10 mouse cellular contexts compared by ENCODE assay signal in the genomic region with DNA sequence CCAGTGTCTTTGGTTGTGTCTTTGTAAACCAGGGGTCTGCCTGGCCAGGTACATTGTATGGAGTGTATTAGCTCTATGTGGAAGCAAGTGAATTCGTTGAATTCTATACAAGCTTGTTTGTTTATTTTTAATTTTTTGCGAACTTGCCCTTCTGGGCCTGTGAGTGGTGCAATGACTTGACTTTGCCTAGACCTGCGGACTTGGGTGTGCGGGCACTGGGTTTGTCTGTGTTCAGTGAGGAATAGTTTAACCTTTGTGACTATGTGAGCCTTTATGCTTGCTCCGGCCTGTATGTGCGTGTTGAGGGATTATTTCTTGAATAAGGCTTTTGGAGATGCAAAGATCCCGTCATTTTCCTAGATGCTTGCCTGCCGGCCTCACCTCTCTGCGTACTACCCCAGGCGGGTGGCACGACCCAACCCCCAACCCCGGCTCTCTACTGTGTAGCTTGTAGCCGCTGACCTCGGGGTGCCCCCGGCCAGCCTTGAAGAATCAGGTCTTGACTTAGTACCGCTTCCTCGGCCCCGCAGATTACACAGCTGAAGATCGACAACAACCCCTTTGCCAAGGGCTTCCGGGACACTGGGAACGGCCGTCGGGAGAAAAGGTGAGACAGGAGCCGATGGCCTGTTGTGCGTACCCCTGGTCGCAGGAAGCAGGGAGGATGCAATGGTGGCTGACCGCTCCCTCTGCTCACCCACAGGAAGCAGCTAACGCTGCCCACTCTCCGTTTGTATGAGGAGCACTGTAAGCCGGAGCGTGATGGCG. TPM values are rescaled to one million over a fixed set of nuclear protein-coding genes. Genes with fewer than 3 reads are reported as not detected.
DNase-seq lines count a peak whose midpoint lies in the region; ATAC-seq and TF ChIP-seq lines count a peak whose summit lies in the region.
"Had no signal": no experiment of that assay in that cellular context is flagged by ENCODE, and none has a peak within 500 bp of the region (broad histone marks: within the 10 kb centered on the region; RNA-seq: fewer than 3 reads in every experiment).

No protein-coding gene starts in this region.

- H3K27ac ChIP-seq in forebrain, embryonic 12.5 days: no peak overlapping the region
- no peak overlapping the region for H3K27ac ChIP-seq in forebrain, embryonic 15.5 days (replicated peaks)
- H3K27ac ChIP-seq in hindbrain, embryonic 15.5 days (replicated peaks): no peak overlapping the region
- no peak overlapping the region for H3K27ac ChIP-seq in liver, postnatal 0 days (ENCODE audit: low read depth)

- WGBS in forebrain, embryonic 12.5 days: 1% methylated on average over 32 of the region's 32 CpGs
- 2% methylated on average over 32 of the region's 32 CpGs for WGBS in forebrain, embryonic 15.5 days
- WGBS in hindbrain, embryonic 15.5 days: 2% methylated on average over 32 of the region's 32 CpGs
- 8% methylated on average over 32 of the region's 32 CpGs for WGBS in liver, postnatal 0 days (ENCODE audit: insufficient replicate concordance)

- TF ChIP-seq CTCF in liver, postnatal 0 days (IDR thresholded peaks at IDR 0.05; ENCODE audit: low read depth): no peak

- H3K9me3 ChIP-seq in forebrain, embryonic 12.5 days: no peaks in the 10 kb centered on the region
- H3K9me3 ChIP-seq in forebrain, embryonic 15.5 days: no peaks in the 10 kb centered on the region
- no peaks in the 10 kb centered on the region for H3K9me3 ChIP-seq in hindbrain, embryonic 15.5 days
- no peaks in the 10 kb centered on the region for H3K9me3 ChIP-seq in liver, postnatal 0 days (ENCODE audit: low read length)

- peaks cover 98% of the 10 kb centered on the region for H3K27me3 ChIP-seq in forebrain, embryonic 12.5 days
- peaks cover 87% of the 10 kb centered on the region for H3K27me3 ChIP-seq in forebrain, embryonic 15.5 days
- peaks cover 64% of the 10 kb centered on the region for H3K27me3 ChIP-seq in hindbrain, embryonic 15.5 days
- H3K27me3 ChIP-seq in liver, postnatal 0 days (ENCODE audit: insufficient read depth, low read length): peaks cover 96% of the 10 kb centered on the region

- DNase-seq in ZHBTc4 (ENCODE audit: low read depth, low spot score): peak; percentile 42
- no peak for DNase-seq in liver, postnatal 0 days
- DNase-seq in spleen, postnatal 14 days (ENCODE audit: low spot score in 2 of 2): no peak
- no peak for DNase-seq in layer of hippocampus, adult 18-20 months (ENCODE audit: low spot score in 2 of 2)
- no peak for DNase-seq in thymus, postnatal 36 days
- DNase-seq: cerebellum, adult 9-10 months had no signal

- peak overlapping the region; percentile 16 for H3K4me3 ChIP-seq in forebrain, embryonic 12.5 days (replicated peaks)
- H3K4me3 ChIP-seq in forebrain, embryonic 15.5 days: no peak overlapping the region; the same call in 1 of the 2 replicates
- H3K4me3 ChIP-seq in hindbrain, embryonic 15.5 days: peak overlapping the region; percentile 7; the same call in 1 of the 2 replicates
- peak overlapping the region; percentile 19; the same call in 1 of the 2 replicates for H3K4me3 ChIP-seq in liver, postnatal 0 days (ENCODE audit: low read depth, low read length)

- H3K9ac ChIP-seq in forebrain, embryonic 12.5 days: no peak overlapping the region
- H3K9ac ChIP-seq in forebrain, embryonic 15.5 days (replicated peaks): no peak overlapping the region
- no peak overlapping the region for H3K9ac ChIP-seq in hindbrain, embryonic 15.5 days
- H3K9ac ChIP-seq in liver, postnatal 0 days (replicated peaks): no peak overlapping the region

- H3K4me2 ChIP-seq in forebrain, embryonic 12.5 days: no peak overlapping the region
- no peak overlapping the region for H3K4me2 ChIP-seq in forebrain, embryonic 15.5 days (replicated peaks)
- H3K4me2 ChIP-seq in hindbrain, embryonic 15.5 days: no peak overlapping the region
- H3K4me2 ChIP-seq in liver, postnatal 0 days (ENCODE audit: low read depth, low read length): no peak overlapping the region; the same call in 1 of the 2 replicates

- no peak for ATAC-seq in forebrain, embryonic 12.5 days (ENCODE audit: low FRiP score)
- ATAC-seq in forebrain, embryonic 15.5 days (replicated peaks): no peak
- no peak for ATAC-seq in hindbrain, embryonic 15.5 days (ENCODE audit: low FRiP score, low read depth)
- ATAC-seq in liver, postnatal 0 days: no peak

- H3K36me3 ChIP-seq in forebrain, embryonic 12.5 days (replicated peaks): no peaks in the 10 kb centered on the region
- H3K36me3 ChIP-seq in forebrain, embryonic 15.5 days: no peaks in the 10 kb centered on the region
- H3K36me3 ChIP-seq in hindbrain, embryonic 15.5 days: no peaks in the 10 kb centered on the region
- no peaks in the 10 kb centered on the region for H3K36me3 ChIP-seq in liver, postnatal 0 days (replicated peaks; ENCODE audit: insufficient read depth, low read length)

- no peak for TF ChIP-seq EP300 in liver, postnatal 0 days (IDR thresholded peaks at IDR 0.05; ENCODE audit: low read depth)

- peaks cover 38% of the 10 kb centered on the region for H3K4me1 ChIP-seq in forebrain, embryonic 12.5 days
- peaks cover 39% of the 10 kb centered on the region for H3K4me1 ChIP-seq in forebrain, embryonic 15.5 days
- peaks cover 34% of the 10 kb centered on the region for H3K4me1 ChIP-seq in hindbrain, embryonic 15.5 days (replicated peaks)
- peaks cover 11% of the 10 kb centered on the region for H3K4me1 ChIP-seq in liver, postnatal 0 days (ENCODE audit: insufficient read depth)

RNA-seq across cellular contexts. Expression of a gene that starts 4.4 kb away (rescaled TPM):
- polyA plus RNA-seq in forebrain, embryonic 12.5 days (2016; fragmentation: Nextera tagmentation; extraction: Ambion mirVana): 0.81 and 1.0 TPM in 2 replicates
- 0.76 and 0.86 TPM in 2 replicates for polyA plus RNA-seq in forebrain, embryonic 15.5 days (2015; fragmentation: Nextera tagmentation; extraction: Ambion mirVana)
- 1.5 and 1.9 TPM in 2 replicates for polyA plus RNA-seq in hindbrain, embryonic 15.5 days (2015; fragmentation: Nextera tagmentation; extraction: Ambion mirVana)
- 0.66 and 0.75 TPM in 2 replicates for polyA plus RNA-seq in liver, postnatal 0 days (2015; fragmentation: Nextera tagmentation; extraction: Ambion mirVana)
- 1 to 10 TPM; 1.2 to 1.3 TPM for total RNA-seq in layer of hippocampus, adult 18-20 months (2021)

RNA-seq across cellular contexts. Expression of a gene that starts 13.4 kb away (rescaled TPM):
- not detected in 2 replicates for polyA plus RNA-seq in forebrain, embryonic 12.5 days (2016; fragmentation: Nextera tagmentation; extraction: Ambion mirVana)
- not detected in 2 replicates for polyA plus RNA-seq in forebrain, embryonic 15.5 days (2015; fragmentation: Nextera tagmentation; extraction: Ambion mirVana)
- not detected in 2 replicates for polyA plus RNA-seq in hindbrain, embryonic 15.5 days (2015; fragmentation: Nextera tagmentation; extraction: Ambion mirVana)
- not detected in 2 replicates for polyA plus RNA-seq in liver, postnatal 0 days (2015; fragmentation: Nextera tagmentation; extraction: Ambion mirVana)
- total RNA-seq in layer of hippocampus, adult 18-20 months (2021): not detected
- polyA plus RNA-seq: liver, embryonic 16.5 days had no signal

RNA-seq across cellular contexts. Expression of a gene that starts 49.5 kb away (rescaled TPM):
- polyA plus RNA-seq in forebrain, embryonic 12.5 days (2016; fragmentation: Nextera tagmentation; extraction: Ambion mirVana): 0.23 and 0.42 TPM in 2 replicates
- polyA plus RNA-seq in forebrain, embryonic 15.5 days (2015; fragmentation: Nextera tagmentation; extraction: Ambion mirVana): 0.11 and 0.25 TPM in 2 replicates
- polyA plus RNA-seq in hindbrain, embryonic 15.5 days (2015; fragmentation: Nextera tagmentation; extraction: Ambion mirVana): 0.21 and 0.31 TPM in 2 replicates
- polyA plus RNA-seq in liver, postnatal 0 days (2015; fragmentation: Nextera tagmentation; extraction: Ambion mirVana): not detected in 2 replicates
- total RNA-seq in layer of hippocampus, adult 18-20 months (2021): under 1 TPM in 1 of 2 experiments, not detected in 1; 0.18 TPM
- polyA plus RNA-seq: liver, embryonic 16.5 days had no signal
